ENCODE assay signal across 9 mouse cellular contexts in genomic region chr9:118788869-118789281, GRCm38 (mm10).
A peak's percentile ranks its signal among the peaks of the same experiment; 100 is the strongest.
DNase-seq lines count a peak whose midpoint lies in the region; ATAC-seq and TF ChIP-seq lines count a peak whose summit lies in the region.
"Had no signal": no experiment of that assay in that cellular context is flagged by ENCODE, and none has a peak within 500 bp of the region (broad histone marks: within the 10 kb centered on the region; RNA-seq: fewer than 3 reads in every experiment).

No protein-coding gene starts in this region.

- no peak for TF ChIP-seq CTCF in thymus, adult 2 months (IDR thresholded peaks at IDR 0.05; ENCODE audit: borderline replicate concordance, control insufficient read depth, extremely low read depth, insufficient read depth, low read length, poor library complexity)

- no peak for TF ChIP-seq POLR2A in thymus, adult 2 months (IDR thresholded peaks at IDR 0.05; ENCODE audit: control insufficient read depth, extremely low read depth, insufficient read depth, low read length, poor library complexity)

- no peak overlapping the region for H3K4me3 ChIP-seq in lung, embryonic 15.5 days
- H3K4me3 ChIP-seq in thymus, adult 2 months (ENCODE audit: control insufficient read depth, insufficient read depth, low read length): no peak overlapping the region

- 42% methylated on average over 10 of the region's 10 CpGs for WGBS in lung, embryonic 15.5 days
- 95% methylated on average over 10 of the region's 10 CpGs for WGBS in thymus, adult 2 months

- DNase-seq in cerebellum, postnatal 25 days: peak; percentile 8 to 13
- no peak for DNase-seq in cerebellum, adult 11-12 months
- DNase-seq in lung, postnatal 14 days: no peak
- DNase-seq in frontal cortex, postnatal 14 days (ENCODE audit: low spot score in 2 of 2): peak; percentile 11 to 16
- peak; percentile 70 to 74 for DNase-seq in right cerebral cortex, postnatal 10 days (ENCODE audit: low spot score in 2 of 2)
- DNase-seq in thymus, adult 2 months: no peak
- DNase-seq in T-cell, adult 2 months (ENCODE audit: low spot score): no peak

- H3K27me3 ChIP-seq in lung, embryonic 15.5 days: no peaks in the 10 kb centered on the region
- H3K27me3 ChIP-seq in thymus, adult 2 months (ENCODE audit: control insufficient read depth, insufficient read depth, low read length): no peaks in the 10 kb centered on the region
- H3K27me3 ChIP-seq: Patski had no signal

- no peak overlapping the region for H3K27ac ChIP-seq in lung, embryonic 15.5 days
- no peak overlapping the region for H3K27ac ChIP-seq in thymus, adult 2 months (ENCODE audit: control insufficient read depth, insufficient read depth, low read length)

- H3K36me3 ChIP-seq in lung, embryonic 15.5 days: no peaks in the 10 kb centered on the region
- H3K36me3 ChIP-seq in thymus, adult 2 months (ENCODE audit: control insufficient read depth, insufficient read depth, low read length): no peaks in the 10 kb centered on the region

- H3K4me1 ChIP-seq in lung, embryonic 15.5 days: 0 out of 2 replicates have a peak, but pooled peaks cover 5% of the 10 kb centered on the region
- H3K4me1 ChIP-seq in thymus, adult 2 months (replicated peaks; ENCODE audit: control insufficient read depth, insufficient read depth, low read length): no peaks in the 10 kb centered on the region

- no peak overlapping the region for H3K4me2 ChIP-seq in lung, embryonic 15.5 days

- H3K9ac ChIP-seq in lung, embryonic 15.5 days: no peak overlapping the region

- ATAC-seq in lung, embryonic 15.5 days (ENCODE audit: borderline replicate concordance, extremely low read depth, low FRiP score, low TSS enrichment): peak; percentile 19; the same call in 1 of the 2 replicates
- ATAC-seq: Patski had no signal

- H3K9me3 ChIP-seq in lung, embryonic 15.5 days: no peaks in the 10 kb centered on the region

Comparison
In these comparisons a context has a peak if more than half of its experiments do, and no peak if none do; other contexts are left out.
1. DNase-seq: peak in cerebellum, postnatal 25 days (2 of 2), frontal cortex, postnatal 14 days (2 of 2) and right cerebral cortex, postnatal 10 days (2 of 2); none in cerebellum, adult 11-12 months (single experiment), lung, postnatal 14 days (single experiment), thymus, adult 2 months (single experiment) and T-cell, adult 2 months (single experiment).